Mouse (Mus musculus) adrenal gland, adult 18-20 months (tissue): ENCODE measurements around the gene Map4k3. TPM values are rescaled to one million over a fixed set of nuclear protein-coding genes. Genes with fewer than 3 reads are reported as not detected.
"Not testable (repeated sequence)": the region's sequence is repeated elsewhere in the genome, so short reads cannot be mapped to it uniquely, and the experiment has no call there.

Experiments used
- DNase-seq, 2 experiments: peaks; one replicate each; pipeline ENCODE4 v3.0.0; 2021 to 2022; ENCODE audit warnings: low spot score in 2 of 2
- total RNA-seq, 2 experiments: library from RNA; stranded (reverse); gene quantifications; 1 replicate in 1 of 2; 2 replicates in 1 of 2; pipeline ENCODE4 v1.2.3; 2021

The Map4k3 gene
- total RNA-seq, 2 experiments from 2014 or later = 37.5 to 40.7 TPM

DNA sequence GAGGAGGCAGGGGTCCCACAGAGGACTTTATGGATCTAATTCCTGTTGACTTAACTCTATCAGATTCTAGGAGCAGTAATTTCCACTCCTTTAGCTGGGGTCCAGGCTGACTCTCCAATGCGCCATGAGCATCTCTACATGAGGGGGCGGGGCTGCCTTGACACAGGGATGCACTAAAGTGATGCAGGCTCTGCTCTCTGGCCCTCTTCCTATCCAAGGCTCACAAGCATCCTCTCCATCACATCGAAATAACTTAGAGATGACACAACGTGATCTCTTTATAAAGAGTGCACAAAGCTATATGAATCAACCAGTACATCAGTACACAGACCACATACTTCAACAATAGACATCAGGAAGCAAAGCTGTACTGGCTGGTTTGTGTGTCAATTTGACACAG lies 156.8 kb downstream of the Map4k3 start:
- DNase-seq = no peak

- DNase-seq = not testable (repeated sequence)
Observed at GRCm38 (mm10) chr17:80569718-80570117, 158.6 kb downstream of the Map4k3 start.

DNA sequence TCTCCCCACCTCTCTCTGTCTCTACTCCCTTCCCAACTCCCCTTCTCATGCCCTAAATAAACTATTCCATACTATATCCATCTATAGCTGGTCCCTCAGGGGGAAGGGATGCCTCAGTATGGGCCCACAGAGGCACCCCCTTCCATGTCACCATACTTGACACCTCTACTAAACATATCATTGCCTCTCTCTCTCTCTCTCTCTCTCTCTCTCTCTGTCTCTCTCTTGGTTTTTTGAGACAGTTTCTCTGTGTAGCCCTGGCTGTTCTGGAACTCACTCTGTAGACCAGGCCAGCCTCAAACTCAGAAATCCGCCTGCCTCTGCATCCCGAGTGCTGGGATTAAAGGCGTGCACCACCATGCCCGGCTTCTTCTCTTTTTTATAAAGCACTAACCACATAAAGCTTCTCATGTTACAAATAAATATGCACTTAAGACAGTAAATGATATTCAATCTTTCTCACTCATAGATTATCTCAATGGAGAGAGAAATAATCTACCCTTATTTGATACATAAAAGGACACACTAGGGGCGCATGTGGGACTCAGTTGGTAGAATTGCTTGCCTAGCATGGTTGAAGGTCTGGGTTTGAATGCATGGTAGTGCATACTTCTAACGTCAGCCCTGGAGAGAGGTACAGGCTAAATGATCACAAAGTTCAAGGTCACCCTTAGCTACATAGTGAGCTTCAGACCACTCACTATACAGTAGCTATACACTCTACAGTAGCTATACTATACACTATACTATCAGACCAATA lies 159.3 kb downstream of the Map4k3 start:
- no peak for DNase-seq

DNA sequence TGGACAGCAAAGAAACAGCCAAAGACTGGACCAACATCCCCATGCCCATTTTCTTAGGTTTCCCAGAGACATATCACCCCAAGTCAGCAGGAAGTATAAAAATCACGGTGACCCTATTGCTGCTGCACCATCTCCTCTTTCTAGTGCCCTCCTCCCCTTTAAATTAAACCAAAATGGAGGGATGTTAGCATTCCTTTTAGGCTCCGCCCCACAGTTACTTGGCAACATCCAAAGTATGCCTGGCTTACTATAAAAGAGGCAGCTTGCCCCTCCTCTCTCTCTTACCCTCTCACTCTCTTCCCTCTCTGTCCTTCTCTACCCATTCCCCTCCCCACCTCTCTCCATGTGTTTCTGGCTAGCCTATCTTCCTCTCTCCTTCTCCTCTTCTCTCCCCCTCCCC lies 159.8 kb downstream of the Map4k3 start:
- no peak for DNase-seq

- no peak for DNase-seq
Observed at GRCm38 (mm10) chr17:80564611-80564924, 163.7 kb downstream of the Map4k3 start.

DNA sequence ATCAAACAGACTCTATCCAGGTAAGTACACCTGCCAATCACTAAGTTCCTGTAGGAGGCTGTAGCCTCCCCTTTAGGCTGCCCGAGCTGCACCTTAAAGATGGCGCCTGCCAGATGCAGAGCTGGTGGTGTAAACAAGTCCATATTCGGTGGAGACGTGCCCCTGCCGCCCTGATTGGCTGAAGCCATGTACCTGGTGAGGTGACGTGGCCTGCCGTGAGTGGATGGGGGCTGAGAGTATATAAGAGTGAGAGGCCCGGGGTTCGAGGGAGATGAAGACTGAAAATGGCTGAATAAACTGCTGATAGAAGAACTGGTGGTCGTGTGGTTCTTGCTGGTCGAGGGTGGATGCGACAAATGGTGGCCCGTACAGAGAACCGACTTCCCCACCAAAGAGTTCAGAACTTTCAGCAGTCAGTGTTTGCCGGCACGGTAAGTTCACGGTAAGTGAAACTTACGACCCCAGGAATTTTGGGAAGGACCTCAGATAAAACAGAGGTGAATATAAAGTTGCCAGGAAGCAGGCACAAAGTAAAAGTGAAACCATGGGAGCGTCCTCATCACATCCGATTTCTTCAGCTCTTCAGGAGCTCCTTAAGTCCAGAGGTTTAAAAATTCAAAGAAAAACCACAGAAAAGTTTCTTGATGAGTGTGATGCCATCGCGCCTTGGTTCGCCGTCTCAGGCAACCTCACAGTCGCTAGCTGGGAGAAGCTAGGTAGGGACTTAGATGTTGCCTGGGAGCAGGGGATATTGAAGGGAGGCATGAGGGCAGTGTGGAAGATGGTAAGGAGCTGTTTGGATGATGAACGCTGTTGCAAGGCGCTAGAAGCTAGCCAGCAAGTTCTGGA lies 164.3 kb downstream of the Map4k3 start:
- not testable (repeated sequence) for DNase-seq

GRCm38 (mm10) chr17:80562792-80563191 lies 165.5 kb downstream of the Map4k3 start:
- no peak for DNase-seq

DNA sequence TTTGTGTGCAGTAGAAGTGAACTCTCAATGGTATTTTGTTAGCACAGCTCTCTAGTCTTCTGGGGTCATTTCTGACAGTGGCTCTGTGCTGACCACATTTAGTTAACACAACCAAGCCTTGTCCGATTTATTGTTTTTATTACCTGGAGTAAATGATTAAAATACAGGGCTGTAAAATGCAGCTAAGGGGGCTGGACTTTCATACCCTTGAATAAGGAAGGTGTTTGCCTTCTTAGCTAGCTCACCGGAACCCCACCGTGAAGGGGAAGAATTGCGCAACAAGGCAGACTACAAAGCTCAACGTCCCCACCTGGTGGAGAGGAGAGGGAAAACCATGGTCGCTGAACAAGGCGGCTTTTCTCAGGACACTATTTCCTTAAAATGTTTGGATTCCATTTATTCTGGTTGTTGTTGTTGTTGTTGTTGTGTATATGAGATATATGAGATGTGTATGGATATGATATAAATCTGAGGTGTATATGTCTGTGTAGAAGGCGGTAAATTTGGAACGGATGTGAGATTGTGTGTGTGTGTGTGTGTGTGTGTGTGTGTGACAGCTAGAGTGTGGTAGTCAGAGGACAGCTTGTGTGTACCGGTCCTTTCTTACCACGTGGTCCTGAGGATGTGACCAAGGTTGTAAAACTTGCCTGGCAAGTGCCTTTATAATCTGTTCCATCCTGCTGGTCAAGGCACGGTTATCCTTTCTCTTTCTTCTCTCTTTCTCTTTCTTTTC lies 167.4 kb downstream of the Map4k3 start:
- DNase-seq = peak; percentile 65 to 69

GRCm38 (mm10) chr17:80559745-80560144 lies 168.5 kb downstream of the Map4k3 start:
- no peak for DNase-seq

GRCm38 (mm10) chr17:80559050-80559449 lies 169.2 kb downstream of the Map4k3 start:
- peak; percentile 31 to 57 for DNase-seq

DNA sequence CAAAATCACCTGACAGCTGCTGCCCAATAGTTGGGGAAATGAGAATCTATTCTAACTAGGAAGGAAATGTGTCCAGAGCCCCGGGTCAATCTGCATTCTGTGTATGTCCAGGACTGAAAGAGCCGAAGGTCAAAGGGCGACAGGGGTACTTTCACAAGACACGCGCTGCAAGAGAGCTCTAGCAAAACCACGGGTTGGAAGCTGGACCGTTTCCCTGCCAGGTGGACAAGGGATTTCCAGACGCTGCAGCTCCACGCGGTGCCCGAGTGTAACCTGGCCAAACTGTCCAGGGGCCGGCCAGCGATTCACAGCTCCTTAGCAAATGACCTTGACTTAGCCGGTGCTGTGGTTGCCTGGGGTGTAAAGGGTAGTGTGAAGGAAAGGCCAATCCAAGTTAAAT lies 169.7 kb downstream of the Map4k3 start:
- no peak for DNase-seq

DNA sequence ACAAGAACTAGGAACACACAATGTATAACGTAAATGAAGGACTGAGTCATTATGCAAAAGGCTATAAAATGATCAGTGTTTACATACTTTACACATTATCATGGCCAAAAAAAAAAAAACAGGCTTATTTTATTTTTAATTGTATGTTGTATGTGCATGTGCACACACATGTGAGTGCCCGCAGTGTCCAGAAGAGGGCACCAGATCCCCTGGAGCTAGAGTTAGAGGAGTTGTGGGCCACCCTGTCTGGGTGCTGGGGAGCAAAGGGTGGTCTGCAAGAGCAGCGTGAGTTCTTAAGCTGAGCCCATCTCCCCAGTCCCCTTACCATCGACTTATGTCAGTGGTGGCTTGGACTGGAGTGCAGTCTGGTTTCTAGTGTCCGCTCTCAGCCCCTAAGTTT lies 170.8 kb downstream of the Map4k3 start:
- DNase-seq = no peak

DNA sequence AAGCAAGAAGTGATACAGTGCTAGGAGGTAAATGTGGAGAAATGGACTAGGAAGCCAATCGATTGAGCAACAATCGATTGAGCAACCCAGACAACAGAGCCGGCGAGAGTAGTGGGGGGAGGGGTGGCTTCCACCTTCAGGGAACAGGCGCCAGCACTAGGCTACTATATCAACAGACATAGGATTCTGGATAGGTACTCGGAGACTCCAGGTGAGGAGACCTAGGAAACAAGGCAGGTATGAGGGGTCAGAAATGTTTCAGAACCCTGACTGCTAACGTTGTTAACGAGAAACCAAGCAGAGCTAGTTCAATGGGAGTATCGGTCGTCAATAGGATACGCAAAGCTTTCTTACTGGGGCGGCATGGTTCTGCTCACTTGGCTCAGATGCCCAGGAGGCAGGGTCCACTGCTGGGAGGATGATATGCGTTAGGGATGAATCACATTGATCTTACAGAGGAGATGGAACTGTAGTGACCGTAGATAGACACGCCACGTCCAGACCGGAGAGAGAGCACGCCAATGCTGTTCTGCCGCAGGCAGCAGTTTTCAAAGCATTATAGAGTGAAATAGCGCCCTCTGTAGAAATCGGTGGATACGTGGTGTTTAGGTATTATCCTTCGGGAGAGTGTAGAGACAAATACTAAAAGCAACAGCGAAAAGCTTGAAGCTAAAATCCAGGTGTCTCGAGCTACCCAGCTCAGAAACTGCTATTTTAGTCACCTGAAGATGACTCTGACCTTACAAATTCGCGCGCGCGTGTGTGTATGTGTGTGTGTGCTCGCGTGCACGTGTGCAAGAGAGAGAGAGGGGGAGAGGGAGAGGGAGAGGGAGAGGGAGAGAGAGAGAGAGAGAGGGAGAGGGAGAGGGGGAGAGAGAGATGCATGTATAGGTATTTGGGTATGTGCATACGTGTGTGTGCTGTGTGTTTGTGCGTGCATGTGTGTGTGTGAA lies 174.7 kb downstream of the Map4k3 start:
- DNase-seq = peak; percentile 68 to 73

DNA sequence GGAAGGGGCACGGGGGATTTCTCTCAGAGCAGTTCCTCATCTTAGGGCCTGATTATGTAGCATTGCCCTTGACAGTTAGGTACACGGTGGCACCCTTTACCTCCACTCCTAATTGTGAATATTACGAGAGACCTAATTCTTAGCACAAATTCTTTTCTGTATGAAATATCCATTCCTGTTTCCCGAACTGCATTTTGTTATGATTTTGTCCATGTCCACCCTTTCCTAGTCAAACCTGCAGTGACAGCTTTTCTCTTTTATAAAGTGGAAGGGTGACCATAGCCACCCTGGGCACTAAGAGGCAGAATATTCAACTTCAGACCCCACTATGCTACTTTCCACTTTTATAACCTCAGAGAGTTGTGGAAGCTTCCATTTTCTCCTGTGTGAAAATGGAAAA lies 175.6 kb downstream of the Map4k3 start:
- DNase-seq = no peak

- no peak for DNase-seq
Observed at GRCm38 (mm10) chr17:80550981-80551380, 177.3 kb downstream of the Map4k3 start.

DNA sequence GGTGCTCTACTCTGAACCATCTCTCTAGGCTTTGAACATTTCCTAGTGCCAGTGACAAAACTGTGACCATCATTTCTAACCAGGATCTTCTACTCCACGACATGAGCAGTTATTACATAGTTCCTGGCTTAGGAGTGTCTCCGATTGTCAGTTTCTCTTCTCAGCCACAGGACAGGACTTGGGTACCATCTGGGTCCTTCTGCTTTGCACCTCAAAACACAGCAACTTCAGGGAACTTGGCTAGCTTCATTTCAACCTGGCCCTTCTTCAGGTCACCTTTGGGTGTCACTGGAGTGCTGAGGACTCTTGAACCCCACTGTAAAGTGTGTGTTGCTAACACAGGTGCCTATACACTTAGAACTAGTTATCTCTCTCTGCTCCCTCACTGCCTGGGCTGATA lies 181.4 kb downstream of the Map4k3 start:
- DNase-seq = no peak

- no peak for DNase-seq
Observed at GRCm38 (mm10) chr17:80546227-80546626, 182.1 kb downstream of the Map4k3 start.

DNA sequence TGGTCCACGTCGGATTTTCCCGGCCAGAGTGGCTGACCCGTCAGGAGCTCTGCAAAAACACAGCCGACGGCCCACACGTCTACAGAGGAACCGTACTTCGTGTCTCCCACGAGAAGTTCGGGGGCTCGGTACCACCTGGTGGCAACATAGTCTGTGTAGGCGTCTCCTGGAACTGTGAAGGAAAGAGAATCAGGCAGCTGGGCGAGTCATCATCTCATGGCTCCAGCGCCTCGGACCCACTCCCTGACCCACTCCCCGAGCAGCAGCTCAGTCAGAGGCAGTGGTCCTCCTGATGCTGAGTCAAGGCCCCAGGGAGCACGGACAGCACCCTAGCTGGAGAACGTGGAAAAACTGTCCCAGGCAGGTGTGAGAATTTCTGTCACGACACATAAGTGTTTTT lies 184.6 kb downstream of the Map4k3 start:
- no peak for DNase-seq

DNA sequence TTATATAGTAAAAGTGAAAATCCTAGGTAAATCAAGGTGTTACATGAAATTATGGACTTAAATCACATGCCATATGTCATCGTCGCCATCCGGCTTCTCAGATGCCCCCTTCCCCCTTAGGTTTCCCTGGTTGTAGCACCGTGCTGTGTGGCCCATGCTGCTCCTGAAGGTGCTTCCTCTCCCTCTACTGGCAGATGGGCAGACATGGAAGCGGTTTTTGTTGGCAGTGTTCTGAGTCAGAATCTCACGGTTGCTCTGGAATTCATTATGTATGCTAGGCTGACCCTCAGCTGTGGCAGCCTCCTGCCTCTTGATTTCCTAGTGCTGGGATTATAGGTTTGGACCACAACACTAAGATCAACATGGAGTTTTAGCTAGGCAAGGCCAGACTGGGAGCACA lies 191.1 kb downstream of the Map4k3 start:
- DNase-seq = no peak

GRCm38 (mm10) chr17:80535633-80536032 lies 192.7 kb downstream of the Map4k3 start:
- DNase-seq = no peak

GRCm38 (mm10) chr17:80531351-80531750 lies 196.9 kb downstream of the Map4k3 start:
- DNase-seq = not testable (repeated sequence)
